Mouse (Mus musculus): ENCODE measurements around the gene Fgf12. TPM values are rescaled to one million over a fixed set of nuclear protein-coding genes. Genes with fewer than 3 reads are reported as not detected.

The Fgf12 gene
- total RNA-seq, 2 experiments from 2014 or later = 141 to 148 TPM

GRCm38 (mm10) chr16:28345323-28345722 is 407.5 kb downstream of the Fgf12 start:
- DNase-seq (ENCODE audit: low spot score in 2 of 2) = peak in 1 of 2 experiments; percentile 36

- no peak for DNase-seq (ENCODE audit: low spot score in 2 of 2)
These were observed 414.9 kb downstream of the Fgf12 start for GRCm38 (mm10) chr16:28337930-28338329.

DNA sequence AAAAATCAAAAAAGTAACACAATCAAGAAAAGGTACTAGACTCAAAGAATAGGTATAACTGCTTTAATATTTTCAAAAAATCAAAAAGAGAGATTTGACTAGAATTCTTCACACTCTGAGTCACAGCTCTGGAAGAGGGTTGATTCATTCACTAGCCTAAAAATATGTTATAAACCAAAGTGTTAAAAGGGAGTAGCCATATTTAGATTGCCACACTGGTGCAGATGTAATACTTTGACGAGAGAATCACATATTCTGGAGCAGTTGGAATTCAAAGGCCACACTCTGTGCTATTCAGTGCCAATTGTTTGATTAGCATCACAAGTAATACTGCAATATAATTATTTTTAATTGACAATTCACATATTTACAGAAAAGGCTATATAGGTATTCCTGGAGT is 416.2 kb downstream of the Fgf12 start:
- DNase-seq (ENCODE audit: low spot score in 2 of 2) = no peak

GRCm38 (mm10) chr16:28335025-28335424 is 417.8 kb downstream of the Fgf12 start:
- DNase-seq (ENCODE audit: low spot score in 2 of 2) = no peak

DNA sequence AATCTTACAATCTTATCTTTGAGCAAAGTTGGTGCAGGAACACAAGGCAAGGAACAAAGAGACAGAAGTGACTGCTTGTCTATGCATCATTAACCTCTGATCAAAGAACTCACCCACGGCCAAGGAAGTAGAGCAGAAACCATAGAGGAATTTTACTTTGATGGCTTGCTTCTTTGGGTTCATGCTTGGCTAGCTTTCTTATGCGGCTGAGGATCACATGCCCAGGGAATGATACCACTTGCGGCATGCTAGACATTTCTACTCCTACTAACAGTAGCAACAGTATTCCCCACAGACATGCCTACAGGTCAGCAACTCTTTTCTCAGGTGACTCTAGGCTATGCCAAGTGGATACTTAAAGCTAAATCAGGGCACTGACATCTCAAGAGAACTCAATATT is 429.3 kb downstream of the Fgf12 start:
- DNase-seq (ENCODE audit: low spot score in 2 of 2) = no peak

DNA sequence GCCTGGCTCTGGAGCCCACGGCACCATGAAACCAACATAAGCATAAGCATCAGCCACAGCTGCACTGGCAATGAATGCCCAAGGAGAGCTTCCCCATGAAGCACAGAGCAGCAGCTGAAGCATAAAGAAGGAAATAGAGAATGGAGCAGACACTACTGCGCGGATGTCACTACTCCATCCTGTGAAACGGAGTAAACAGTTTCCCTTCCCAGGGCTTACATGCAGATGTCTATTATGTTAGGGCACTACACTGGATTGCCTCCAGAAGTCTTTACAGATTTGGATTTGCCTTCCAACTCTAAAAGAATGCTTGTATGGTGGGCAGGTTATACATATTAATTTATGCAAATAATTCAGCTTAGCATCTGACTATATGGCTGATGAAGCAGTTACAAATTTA is 441.2 kb downstream of the Fgf12 start:
- DNase-seq (ENCODE audit: low spot score in 2 of 2) = peak in 1 of 2 experiments; percentile 19

GRCm38 (mm10) chr16:28303889-28304288 is 449.0 kb downstream of the Fgf12 start:
- DNase-seq (ENCODE audit: low spot score in 2 of 2) = no peak

GRCm38 (mm10) chr16:28289689-28290330 is 463.1 kb downstream of the Fgf12 start:
- DNase-seq (ENCODE audit: low spot score in 2 of 2) = no peak

- DNase-seq (ENCODE audit: low spot score in 2 of 2) = no peak
These were observed 495.0 kb downstream of the Fgf12 start for GRCm38 (mm10) chr16:28257904-28258303.

GRCm38 (mm10) chr16:28254303-28254702 is 498.6 kb downstream of the Fgf12 start:
- DNase-seq (ENCODE audit: low spot score in 2 of 2) = no peak

GRCm38 (mm10) chr16:28251930-28252329 is 500.9 kb downstream of the Fgf12 start:
- DNase-seq (ENCODE audit: low spot score in 2 of 2) = no peak

DNA sequence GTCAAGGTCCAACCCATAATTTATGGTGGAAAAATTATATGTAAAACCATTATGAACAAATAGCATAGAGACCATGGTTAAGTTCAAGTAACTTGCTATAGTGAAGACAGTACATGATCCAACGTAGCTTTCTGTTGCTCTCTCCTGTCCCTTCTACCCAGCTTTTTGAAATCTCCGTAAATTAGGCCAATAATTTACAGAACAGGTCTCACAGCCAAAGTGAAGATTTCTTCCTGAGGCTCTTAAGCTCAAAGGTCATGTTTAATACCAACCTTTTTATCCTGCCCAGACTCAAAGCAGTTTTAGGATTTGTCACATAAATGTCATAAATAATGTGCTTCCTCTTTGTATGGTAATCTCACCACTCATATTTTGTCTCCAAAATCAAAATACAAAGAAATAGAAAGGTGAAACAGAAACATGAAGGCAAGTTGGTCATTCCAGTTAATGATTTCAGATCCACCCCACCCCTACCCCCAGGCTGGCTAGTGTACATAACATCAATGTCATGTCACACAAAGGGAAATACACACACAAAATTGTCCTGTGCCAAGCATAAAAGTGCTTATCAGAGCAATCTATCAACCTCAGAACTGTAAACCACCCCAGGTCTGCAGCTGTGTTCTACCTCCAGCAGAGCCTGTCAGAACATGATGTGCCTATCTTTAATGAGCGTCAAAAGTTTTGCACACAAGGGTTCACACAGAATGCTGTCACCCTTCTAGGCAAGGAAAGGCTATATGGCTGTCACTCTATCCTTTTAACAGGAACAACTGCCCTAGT is 509.8 kb downstream of the Fgf12 start:
- no peak for DNase-seq (ENCODE audit: low spot score in 2 of 2)

- DNase-seq (ENCODE audit: low spot score in 2 of 2) = no peak
These were observed 513.5 kb downstream of the Fgf12 start for GRCm38 (mm10) chr16:28239382-28239781.

GRCm38 (mm10) chr16:28238019-28238868 is 514.6 kb downstream of the Fgf12 start:
- DNase-seq (ENCODE audit: low spot score in 2 of 2) = peak; percentile 28 to 29

DNA sequence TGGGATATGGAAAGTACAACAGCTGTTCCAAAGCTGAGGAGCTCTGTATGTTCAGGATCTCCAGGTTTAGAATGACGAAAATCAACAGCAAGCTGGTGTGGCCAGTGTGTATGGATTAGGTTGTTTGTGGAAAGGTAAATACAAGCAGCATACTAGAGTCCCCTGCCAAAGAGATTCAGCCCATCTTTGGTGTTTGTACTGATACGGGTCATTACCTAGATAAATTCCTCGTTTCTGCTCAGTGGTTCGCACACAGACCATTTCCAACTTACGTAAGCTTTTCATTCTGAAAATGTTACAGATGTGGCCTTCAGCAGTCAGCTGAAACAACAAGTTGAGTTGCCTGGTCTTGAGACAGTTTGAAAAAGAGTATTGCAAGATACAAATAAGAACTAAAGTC is 536.9 kb downstream of the Fgf12 start:
- no peak for DNase-seq (ENCODE audit: low spot score in 2 of 2)

GRCm38 (mm10) chr16:28212411-28212810 is 540.5 kb downstream of the Fgf12 start:
- DNase-seq (ENCODE audit: low spot score in 2 of 2) = no peak

DNA sequence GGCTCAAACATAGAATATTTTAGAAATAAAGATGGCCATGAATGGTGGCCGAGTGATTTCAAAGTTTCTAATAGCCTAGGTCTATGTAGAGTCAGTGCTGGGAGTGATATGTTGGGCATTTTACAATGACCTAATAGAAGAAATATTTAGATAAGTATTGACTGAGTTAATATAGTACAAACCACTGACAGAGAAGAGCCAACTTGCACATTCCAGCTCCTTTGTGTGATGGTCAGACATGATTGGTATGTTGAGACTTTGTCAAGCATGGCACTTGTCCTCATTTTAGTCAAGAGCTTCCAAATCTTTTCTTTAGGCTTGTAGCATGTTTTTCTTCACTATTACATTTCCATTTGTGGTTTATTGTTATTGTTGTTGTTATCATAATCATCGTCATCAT is 596.4 kb downstream of the Fgf12 start:
- DNase-seq (ENCODE audit: low spot score in 2 of 2) = no peak

DNA sequence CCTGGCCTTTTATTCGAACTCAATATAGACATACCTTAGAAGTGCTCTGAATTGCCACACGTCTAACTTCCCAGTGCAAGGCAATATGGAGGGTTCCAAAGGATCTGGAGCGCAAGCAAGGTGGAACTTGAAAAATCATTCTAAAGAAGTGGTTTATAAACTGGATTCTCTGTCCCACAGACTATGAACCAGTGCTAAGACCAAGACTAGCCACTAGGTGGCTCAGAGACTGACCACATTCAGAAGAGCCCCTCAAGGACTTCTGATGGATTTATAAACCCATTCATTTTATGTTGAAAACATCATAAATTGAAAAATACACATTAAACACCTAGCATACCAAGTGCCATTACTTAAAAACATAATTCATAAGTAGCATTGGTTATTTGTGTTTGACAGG is 611.9 kb downstream of the Fgf12 start:
- DNase-seq (ENCODE audit: low spot score in 2 of 2) = no peak

DNA sequence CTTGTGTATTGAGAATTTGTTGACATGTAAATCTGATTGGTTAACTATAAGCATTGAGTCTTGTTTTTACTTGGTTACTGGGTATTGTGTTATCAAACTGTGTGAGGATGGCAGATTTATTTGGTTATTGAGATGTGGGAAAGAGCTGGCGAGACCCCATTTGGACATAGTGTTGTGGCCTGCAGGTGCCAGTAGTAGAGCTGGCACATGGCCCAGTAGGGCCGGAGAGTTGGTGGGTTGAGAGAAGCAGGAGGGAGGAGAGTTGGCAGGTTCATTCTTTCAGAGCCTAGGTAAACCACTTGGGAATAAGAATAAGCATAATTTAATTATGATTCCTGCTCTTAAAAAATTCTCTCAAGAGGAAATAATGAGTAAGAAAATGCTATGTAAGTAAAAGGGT is 625.9 kb downstream of the Fgf12 start:
- DNase-seq (ENCODE audit: low spot score in 2 of 2) = peak in 1 of 2 experiments; percentile 3
